Mouse (Mus musculus): Measurements from ENCODE around the gene Phyhipl.

DNA sequence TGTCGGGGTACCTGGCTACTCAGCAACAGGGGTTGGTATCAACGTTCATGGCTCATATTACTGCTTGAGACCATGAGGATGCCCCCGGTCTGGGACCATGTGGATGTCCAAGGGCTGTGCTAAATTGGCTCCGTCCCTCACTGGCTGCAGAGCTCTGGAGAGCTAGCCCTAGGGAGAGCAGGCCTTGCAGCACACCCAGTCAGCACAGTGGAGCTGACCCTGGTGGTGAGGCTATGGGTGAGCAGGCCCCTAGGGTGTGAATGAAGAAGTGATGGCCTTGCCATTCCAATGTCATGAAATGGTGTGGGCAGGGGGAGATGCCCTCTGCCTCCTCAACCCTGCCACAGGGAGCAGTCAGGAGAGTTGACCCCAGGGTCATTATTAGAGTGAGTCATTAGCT, 27.7 kb upstream of the Phyhipl start:
- no peak for TF ChIP-seq CTCF (IDR thresholded peaks at IDR 0.05; ENCODE audit: insufficient read depth, low read depth, low read length)
- no peak for TF ChIP-seq POLR2A (IDR thresholded peaks at IDR 0.05; ENCODE audit: insufficient read depth, low read depth, low read length)
